ENCODE assay signal across 25 mouse cellular contexts in the genomic region with DNA sequence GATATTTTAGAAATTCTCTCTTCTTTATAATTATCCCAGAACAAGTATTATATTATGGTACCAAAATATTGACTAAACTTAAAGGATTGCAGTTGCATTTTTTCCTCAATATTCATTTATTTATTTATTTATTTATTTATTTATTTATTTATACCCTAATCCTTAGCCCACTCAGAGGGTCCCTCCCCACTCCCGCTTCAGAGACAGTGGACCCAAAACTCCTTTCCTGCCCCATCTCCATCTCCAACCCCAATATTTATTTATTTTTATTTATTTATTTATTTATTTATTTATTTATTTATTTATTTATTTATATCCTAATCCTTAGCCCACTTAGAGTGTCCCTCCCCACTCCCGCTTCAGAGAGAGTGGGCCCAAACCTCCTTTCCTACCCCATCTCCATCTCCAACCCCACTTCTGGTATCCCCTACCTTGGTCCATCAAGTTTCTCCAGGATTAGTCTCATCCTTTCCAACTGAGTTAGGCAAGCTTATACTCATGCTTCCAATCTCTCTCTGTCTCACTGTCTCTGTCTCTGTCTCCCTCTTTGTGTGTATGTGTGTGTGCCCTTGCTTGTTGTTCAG.
"Had no signal": no experiment of that assay in that cellular context is flagged by ENCODE, and none has a peak within 500 bp of the region (broad histone marks: within the 10 kb centered on the region; RNA-seq: fewer than 3 reads in every experiment).

No protein-coding gene starts in this region.

- H3K27me3 ChIP-seq: heart, embryonic 13.5 days; heart, embryonic 15.5 days; intestine, embryonic 15.5 days; kidney, embryonic 15.5 days; limb, embryonic 13.5 days; limb, embryonic 15.5 days; liver, embryonic 12.5 days had no signal

- H3K9ac ChIP-seq: forebrain, postnatal 0 days; heart, embryonic 13.5 days; heart, embryonic 15.5 days; intestine, embryonic 15.5 days; kidney, embryonic 15.5 days; limb, embryonic 13.5 days; limb, embryonic 15.5 days; liver, embryonic 12.5 days; liver, embryonic 14.5 days had no signal

- H3K4me1 ChIP-seq: heart, embryonic 13.5 days; heart, embryonic 15.5 days; intestine, embryonic 15.5 days; kidney, embryonic 15.5 days; limb, embryonic 13.5 days; limb, embryonic 15.5 days; liver, embryonic 12.5 days had no signal

- H3K4me3 ChIP-seq: heart, embryonic 13.5 days; heart, embryonic 15.5 days; intestine, embryonic 15.5 days; kidney, embryonic 15.5 days; limb, embryonic 13.5 days; limb, embryonic 15.5 days; liver, embryonic 12.5 days had no signal

- DNase-seq: forebrain, postnatal 0 days; gastrocnemius, postnatal 14 days; gastrocnemius, postnatal 36 days; heart, adult 18-20 months; heart, postnatal 14 days; heart, postnatal 36 days; kidney, adult 11 months; kidney, adult 2 months; kidney, adult 9 months; kidney, postnatal 14 days; kidney, postnatal 36 days; layer of hippocampus, adult 9-11 months; layer of hippocampus, postnatal 36 days; left cerebral cortex, postnatal 4 days had no signal

- H3K36me3 ChIP-seq: heart, embryonic 13.5 days; heart, embryonic 15.5 days; intestine, embryonic 15.5 days; kidney, embryonic 15.5 days; limb, embryonic 13.5 days; limb, embryonic 15.5 days; liver, embryonic 12.5 days had no signal

- H3K27ac ChIP-seq: heart, embryonic 13.5 days; heart, embryonic 15.5 days; hindbrain, postnatal 0 days; intestine, embryonic 15.5 days; kidney, embryonic 15.5 days; kidney, postnatal 0 days; limb, embryonic 13.5 days; limb, embryonic 15.5 days; liver, embryonic 12.5 days; liver, embryonic 14.5 days had no signal

- H3K4me2 ChIP-seq: heart, embryonic 11.5 days; heart, embryonic 13.5 days; heart, embryonic 15.5 days; intestine, embryonic 15.5 days; kidney, embryonic 15.5 days; limb, embryonic 13.5 days; limb, embryonic 15.5 days; liver, embryonic 12.5 days had no signal

- H3K9me3 ChIP-seq: heart, embryonic 13.5 days; heart, embryonic 15.5 days; intestine, embryonic 15.5 days; kidney, embryonic 15.5 days; limb, embryonic 13.5 days; limb, embryonic 15.5 days; liver, embryonic 12.5 days had no signal

- ATAC-seq: forebrain, postnatal 0 days; hindbrain, postnatal 0 days; intestine, embryonic 15.5 days; liver, embryonic 12.5 days had no signal
